Mouse (Mus musculus) midbrain, embryonic 14.5 days (tissue): ENCODE results near the gene Ccdc187. TPM values are rescaled to one million over a fixed set of nuclear protein-coding genes. Genes with fewer than 3 reads are reported as not detected.

Source experiments
- ATAC-seq: fragments of 200-750 bp; cut with Nextera tagmentation; 2 replicates; pipeline ENCODE4 v1.8.0; 2017; ENCODE audit warnings: moderate number of reproducible peaks, moderate library complexity; ENCODE audit not compliant: low FRiP score, low TSS enrichment
- DNase-seq: peaks from one replicate; pipeline ENCODE4 v3.0.0-alpha.2; 2015
- H3K27ac ChIP-seq: fragments of 300-500 bp; sonication (generic); replicated peaks from 2 replicates; pipeline ENCODE4 v1.5.1; 2014; ENCODE audit warnings: mild to moderate bottlenecking, low read depth, low read length, moderate library complexity
- H3K27me3 ChIP-seq: fragments of 300-500 bp; sonication (generic); 2 replicates; pipeline ENCODE4 v1.6.1; 2014; ENCODE audit warnings: low read length, control low read depth, mixed read lengths; ENCODE audit not compliant: control insufficient read depth, insufficient read depth
- H3K36me3 ChIP-seq: fragments of 300-500 bp; sonication (generic); 2 replicates; pipeline ENCODE4 v1.6.1; 2014; ENCODE audit warnings: low read length, control low read depth; ENCODE audit not compliant: control insufficient read depth, insufficient read depth
- H3K4me1 ChIP-seq: fragments of 300-500 bp; sonication (generic); 2 replicates; pipeline ENCODE4 v1.6.1; 2014; ENCODE audit warnings: mild to moderate bottlenecking, antibody characterized with exemption, low read length, control low read depth; ENCODE audit not compliant: control insufficient read depth, insufficient read depth
- H3K4me2 ChIP-seq: fragments of 300-500 bp; sonication (generic); 2 replicates; pipeline ENCODE4 v1.6.1; 2014; ENCODE audit warnings: mild to moderate bottlenecking, low read length, moderate library complexity
- H3K4me3 ChIP-seq: fragments of 300-500 bp; sonication (generic); replicated peaks from 2 replicates; pipeline ENCODE4 v1.5.1; 2014; ENCODE audit warnings: low read depth, low read length
- H3K9ac ChIP-seq: fragments of 300-500 bp; sonication (generic); replicated peaks from 2 replicates; pipeline ENCODE4 v1.6.1; 2014; ENCODE audit warnings: mild to moderate bottlenecking, low read length, moderate library complexity
- H3K9me3 ChIP-seq: fragments of 300-500 bp; sonication (generic); 2 replicates; pipeline ENCODE4 v1.6.1; 2016; ENCODE audit warnings: low read length, control low read depth, mixed read lengths; ENCODE audit not compliant: control insufficient read depth
- WGBS: fragments of 180-500 bp; shearing (Covaris S2); extraction: QIAGEN DNeasy Blood & Tissue Kit; methylation state at CpG from one replicate; pipeline ENCODE4 v1.1.7; 2014; 5-methylcytosine and 5-hydroxymethylcytosine counted together
- polyA plus RNA-seq: library from polyadenylated mRNA; unstranded; fragments of >200 nt; fragmentation: Nextera tagmentation; extraction: Ambion mirVana; gene quantifications from 2 replicates; pipeline ENCODE4 v1.2.1, GENCODE M21; 2014

Ccdc187 gene
- 0.11 and 0.20 TPM in 2 replicates for polyA plus RNA-seq

GRCm38 (mm10) chr2:26294457-26294856 lies at the start of gene Ccdc187:
Gene Ccdc187, minus strand, starts transcription at chr2:26294557.
- Histone ChIP-seq H3K9me3 (no peaks in the 10 kb centered on the region), H3K9ac (no peak within 1 kb of the TSS), H3K4me2 (no peak within 1 kb of the TSS), H3K36me3 (no peaks in the 10 kb centered on the region), H3K4me1 (peaks cover 31% of the 10 kb centered on the region), H3K27me3 (no peaks in the 10 kb centered on the region), H3K4me3 (no peak within 1 kb of the TSS), H3K27ac (no peak within 1 kb of the TSS)
- WGBS = 68% methylated on average over 2 of the region's 2 CpGs
- DNase-seq (no peak), ATAC-seq (no peak)

DNA sequence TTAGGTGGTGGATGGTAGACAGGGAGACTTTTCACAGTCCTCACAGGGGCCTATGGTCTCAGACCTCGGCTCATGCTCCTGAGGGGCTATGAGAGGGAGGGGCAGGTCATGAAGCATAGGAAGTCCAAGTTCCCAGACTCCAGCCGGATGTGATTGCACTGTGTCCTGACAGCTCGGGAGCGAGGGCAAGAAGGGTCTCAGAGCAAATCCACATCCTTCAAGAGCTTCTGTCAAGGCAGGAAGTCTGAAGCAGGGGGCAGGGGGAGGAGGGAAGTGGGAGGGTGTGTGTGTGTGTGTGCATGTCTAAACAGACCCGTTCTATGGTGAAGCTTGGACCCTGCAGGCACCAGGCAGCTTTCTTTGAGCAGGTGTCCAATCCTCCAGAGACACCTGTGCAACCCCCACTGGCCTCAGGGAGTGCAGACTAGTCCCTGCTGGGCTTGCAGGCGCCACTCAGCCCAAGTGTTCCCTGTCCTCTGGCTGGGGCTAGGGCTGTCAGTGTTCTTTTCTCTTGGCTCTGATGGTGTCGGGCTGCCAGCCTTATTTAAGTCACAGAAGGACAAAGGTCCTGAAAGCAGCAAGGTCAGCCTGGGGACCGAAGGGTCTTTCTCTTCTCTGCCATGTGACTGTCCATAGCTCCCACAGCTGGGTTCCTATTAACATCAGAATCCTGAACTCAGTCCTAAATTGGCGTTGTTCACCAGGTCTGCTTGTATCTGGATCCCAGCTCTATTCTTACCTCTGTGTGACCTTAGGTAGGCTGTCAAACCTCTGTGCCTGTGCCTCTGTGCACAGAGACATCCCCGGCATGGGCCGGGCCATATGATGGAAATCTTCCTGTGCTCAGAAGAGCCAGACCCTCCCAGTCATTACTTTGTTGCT lies 48.5 kb upstream of the Ccdc187 start:
- H3K36me3 ChIP-seq = peaks cover 96% of the 10 kb centered on the region
- no peaks in the 10 kb centered on the region for H3K27me3 ChIP-seq
- no peak overlapping the region for H3K4me3 ChIP-seq
- H3K9me3 ChIP-seq = no peaks in the 10 kb centered on the region
- H3K27ac ChIP-seq = no peak overlapping the region
- no peak overlapping the region for H3K4me2 ChIP-seq
- H3K4me1 ChIP-seq = no peaks in the 10 kb centered on the region
- H3K9ac ChIP-seq = no peak overlapping the region
- no peak for DNase-seq
- WGBS = 84% methylated on average over 11 of the region's 11 CpGs
- no peak for ATAC-seq

GRCm38 (mm10) chr2:26342044-26342443 lies 47.7 kb upstream of the Ccdc187 start:
- Histone ChIP-seq H3K9ac (no peak overlapping the region), H3K36me3 (peaks cover 88% of the 10 kb centered on the region), H3K27me3 (no peaks in the 10 kb centered on the region), H3K4me2 (no peak overlapping the region), H3K27ac (peak overlapping the region; percentile 9; the same call in 1 of the 2 replicates), H3K9me3 (no peaks in the 10 kb centered on the region), H3K4me3 (no peak overlapping the region), H3K4me1 (no peaks in the 10 kb centered on the region)
- no peak for ATAC-seq
- 92% methylated on average over 10 of the region's 10 CpGs for WGBS
- DNase-seq = peak; percentile 21

- Histone ChIP-seq H3K36me3 (peaks cover 83% of the 10 kb centered on the region), H3K4me3 (no peak overlapping the region), H3K27ac (peak overlapping the region; percentile 9; the same call in 1 of the 2 replicates), H3K4me2 (no peak overlapping the region), H3K9ac (no peak overlapping the region), H3K4me1 (no peaks in the 10 kb centered on the region), H3K9me3 (no peaks in the 10 kb centered on the region), H3K27me3 (no peaks in the 10 kb centered on the region)
- no peak for DNase-seq
- 95% methylated on average over 2 of the region's 2 CpGs for WGBS
- no peak for ATAC-seq
Measured at GRCm38 (mm10) chr2:26341510-26341981, 47.2 kb upstream of the Ccdc187 start.

- no peaks in the 10 kb centered on the region for H3K4me1 ChIP-seq
- no peak overlapping the region for H3K9ac ChIP-seq
- DNase-seq (no peak), ATAC-seq (no peak)
- no peaks in the 10 kb centered on the region for H3K27me3 ChIP-seq
- H3K4me3 ChIP-seq = no peak overlapping the region
- H3K9me3 ChIP-seq = no peaks in the 10 kb centered on the region
- WGBS = 92% methylated on average over 5 of the region's 5 CpGs
- no peak overlapping the region for H3K4me2 ChIP-seq
- peaks cover 59% of the 10 kb centered on the region for H3K36me3 ChIP-seq
- no peak overlapping the region for H3K27ac ChIP-seq
Measured at GRCm38 (mm10) chr2:26339204-26339551, 44.8 kb upstream of the Ccdc187 start.

GRCm38 (mm10) chr2:26338302-26339203 lies 44.2 kb upstream of the Ccdc187 start:
- 87% methylated on average over 8 of the region's 13 CpGs for WGBS
- Histone ChIP-seq H3K9ac (no peak overlapping the region), H3K27ac (no peak overlapping the region), H3K4me2 (no peak overlapping the region), H3K27me3 (no peaks in the 10 kb centered on the region), H3K4me3 (no peak overlapping the region), H3K9me3 (no peaks in the 10 kb centered on the region), H3K4me1 (no peaks in the 10 kb centered on the region), H3K36me3 (peaks cover 53% of the 10 kb centered on the region)
- no peak; the same call in 1 of the 2 replicates for ATAC-seq
- no peak for DNase-seq

GRCm38 (mm10) chr2:26330702-26331101 lies 36.3 kb upstream of the Ccdc187 start:
- no peaks in the 10 kb centered on the region for H3K9me3 ChIP-seq
- ATAC-seq (no peak; the same call in 1 of the 2 replicates), DNase-seq (no peak)
- peak overlapping the region; percentile 45 for H3K27ac ChIP-seq
- H3K9ac ChIP-seq = no peak overlapping the region
- H3K4me3 ChIP-seq = no peak overlapping the region
- H3K4me2 ChIP-seq = no peak overlapping the region
- no peaks in the 10 kb centered on the region for H3K4me1 ChIP-seq
- 74% methylated on average over 6 of the region's 6 CpGs for WGBS
- H3K27me3 ChIP-seq = no peaks in the 10 kb centered on the region
- peaks cover 69% of the 10 kb centered on the region for H3K36me3 ChIP-seq

- ATAC-seq (peak; percentile 54), DNase-seq (no peak)
- Histone ChIP-seq H3K4me1 (no peaks in the 10 kb centered on the region), H3K27ac (peak overlapping the region; percentile 49), H3K36me3 (peaks cover 75% of the 10 kb centered on the region), H3K4me3 (no peak overlapping the region), H3K4me2 (no peak overlapping the region), H3K9me3 (no peaks in the 10 kb centered on the region), H3K27me3 (no peaks in the 10 kb centered on the region), H3K9ac (no peak overlapping the region)
- 80% methylated on average over 4 of the region's 4 CpGs for WGBS
Measured at GRCm38 (mm10) chr2:26330056-26330468, 35.7 kb upstream of the Ccdc187 start.
